Mouse (Mus musculus) heart, postnatal 36 days (tissue): ENCODE results near the gene Terb2. TPM values are rescaled to one million over a fixed set of nuclear protein-coding genes. Genes with fewer than 3 reads are reported as not detected.
A peak's percentile ranks its signal among the peaks of the same experiment; 100 is the strongest.

Experiments
- DNase-seq, 2 experiments: peaks; one replicate each; pipeline ENCODE4 v3.0.0; 2021 to 2022
- intact Hi-C: fragments of 180-260 bp; cut with DNase I; formaldehyde crosslinking; loops from one replicate; pipeline ENCODE4 v1.15.1; 2025
- total RNA-seq, 2 experiments: library from RNA; stranded (reverse); gene quantifications; 2 replicates each; pipeline ENCODE4 v1.2.3; 2021

Terb2 gene
- total RNA-seq, result not detected

DNA sequence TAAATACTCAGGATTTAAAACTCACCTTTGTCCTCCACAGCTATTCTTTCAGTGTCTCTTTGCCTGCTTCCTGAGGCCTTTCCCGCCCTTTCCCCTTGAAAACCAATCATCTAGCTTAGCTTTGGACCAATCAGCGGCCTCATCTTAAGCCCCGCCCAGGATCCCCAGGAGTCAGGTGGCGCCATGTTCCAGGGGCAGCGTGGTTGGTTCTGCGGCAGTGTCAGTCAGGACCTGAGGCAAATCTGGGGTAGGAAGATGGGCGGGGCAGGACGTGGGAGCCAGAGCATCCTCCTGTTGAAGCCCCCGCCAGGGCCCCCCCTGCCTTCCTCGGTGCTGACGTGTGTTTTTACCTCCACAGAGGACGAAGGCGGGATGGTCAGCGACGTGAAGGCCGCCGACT lies at the start of gene Terb2, which contains the start of gene Patl2:
Terb2 (plus strand) TSS at position 167 of the 400 bp plus-strand sequence.
Patl2 (minus strand) TSS at position 84 of the 400 bp plus-strand sequence.
- DNase-seq, result no peak
- intact Hi-C loops, result no loop called here

DNA sequence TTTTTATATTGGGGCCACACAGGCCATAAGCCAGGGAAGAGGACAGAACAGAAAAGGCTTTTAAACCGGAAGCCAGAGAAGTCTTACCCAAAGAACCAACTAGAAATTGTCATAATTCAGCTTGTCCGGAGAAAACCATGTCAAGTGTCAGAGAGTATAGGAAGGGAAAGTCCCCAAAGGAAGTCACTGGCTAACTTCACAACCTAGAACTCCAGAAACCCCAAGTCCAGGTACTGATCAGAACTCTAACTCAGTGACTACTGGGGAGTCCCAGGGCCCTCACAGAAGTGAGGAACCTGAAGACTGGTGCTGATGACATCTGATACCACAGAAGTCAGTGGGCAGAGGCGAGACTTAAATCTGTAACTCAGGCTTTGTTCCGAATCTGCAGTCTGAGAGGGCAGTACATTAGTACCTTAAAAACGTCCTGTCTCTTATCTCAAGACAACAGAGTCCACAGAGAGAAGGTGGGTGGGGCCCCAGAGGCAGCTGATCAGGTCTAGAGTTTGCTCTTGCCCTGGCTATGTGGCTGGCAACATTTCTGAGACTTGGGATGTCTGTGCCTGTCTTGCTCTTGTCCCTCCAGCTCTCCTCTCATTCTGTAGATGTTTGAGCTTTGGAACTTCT lies 48.1 kb upstream of the Terb2 start:
- no peak for DNase-seq
- intact Hi-C loops, result no loop called here

DNA sequence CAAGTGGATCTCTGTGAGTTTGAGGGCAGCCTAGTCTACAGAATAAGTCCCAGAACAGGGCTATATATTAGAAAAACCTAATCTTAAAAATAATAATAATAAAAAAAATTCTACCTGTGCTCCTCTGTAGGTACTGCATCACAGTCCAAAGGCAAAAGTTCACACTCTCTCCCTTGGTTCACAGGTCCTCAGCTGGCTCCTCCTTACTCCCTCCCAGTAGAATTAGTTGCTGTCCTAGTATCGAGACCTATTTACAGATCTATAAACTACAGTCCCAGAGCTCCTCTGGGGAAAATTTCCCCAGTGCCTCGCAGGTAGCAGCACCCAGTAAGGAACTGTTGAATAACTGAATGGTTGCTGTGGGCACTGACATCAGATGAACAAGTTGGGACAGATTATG lies 45.3 kb upstream of the Terb2 start:
- DNase-seq, result no peak
- intact Hi-C loops, result no loop called here

- DNase-seq, result no peak
- intact Hi-C loops, result no loop called here
Measured at GRCm38 (mm10) chr2:122141332-122141967, 44.6 kb upstream of the Terb2 start.

GRCm38 (mm10) chr2:122143111-122143510 lies 43.0 kb upstream of the Terb2 start:
- no peak for DNase-seq
- intact Hi-C loops, result no loop called here

GRCm38 (mm10) chr2:122145756-122146155 lies 40.3 kb upstream of the Terb2 start:
- intact Hi-C loops, result loop anchor here (2.0 kb wide), 1 partner anchor 15 kb away; the partner anchor contains the start of gene Trim69
- no peak for DNase-seq

- intact Hi-C loops, result loop anchor here (1.0 to 2.0 kb wide), 2 partner anchors 14 to 28 kb away; partner anchors contain the start of genes Spg11 and Trim69
- peak in 1 of 2 experiments; percentile 26 for DNase-seq
Measured at GRCm38 (mm10) chr2:122146687-122147086, 39.4 kb upstream of the Terb2 start.

- DNase-seq, result peak; percentile 95
- intact Hi-C loops, result loop anchor here (1.0 to 2.0 kb wide), 2 partner anchors 13 to 29 kb away; partner anchors contain the start of genes Spg11 and Trim69
Measured at GRCm38 (mm10) chr2:122147508-122148241, 38.4 kb upstream of the Terb2 start, which contains the start of gene B2m. Gene B2m (plus strand): TSS chr2:122147686.

DNA sequence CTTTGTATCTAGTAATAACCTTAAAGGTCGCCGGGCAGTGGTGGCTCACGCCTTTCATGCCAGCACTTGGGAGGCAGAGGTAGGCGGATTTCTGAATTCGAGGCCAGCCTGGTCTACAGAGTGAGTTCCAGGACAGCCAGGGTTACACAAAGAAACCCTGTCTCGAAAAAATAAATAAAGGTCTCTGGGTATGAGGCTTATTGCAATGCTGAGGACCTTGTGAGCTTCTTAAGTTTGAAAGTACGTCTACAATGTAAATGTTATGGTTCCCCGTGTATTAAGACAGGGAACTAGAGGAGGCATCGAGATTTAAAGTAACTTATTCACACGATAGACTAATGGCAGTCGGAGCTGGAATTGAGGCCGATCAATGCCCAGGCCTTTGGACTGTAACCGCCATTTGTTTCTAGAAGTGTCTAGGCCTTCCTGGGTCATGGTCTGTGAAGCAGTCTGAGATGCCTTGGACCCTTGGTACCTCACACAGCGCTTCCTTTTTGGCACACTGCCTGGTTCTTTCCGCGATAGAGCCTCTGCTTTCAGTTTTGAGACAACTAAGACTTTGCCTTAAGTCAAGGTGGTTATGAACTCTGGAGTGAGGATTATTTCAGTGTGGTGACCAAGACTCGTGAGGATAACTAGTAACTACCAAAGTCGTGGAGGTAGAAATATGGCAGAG lies 37.7 kb upstream of the Terb2 start:
- DNase-seq, result peak; percentile 76 to 77
- intact Hi-C loops, result no loop called here

- intact Hi-C loops, result no loop called here
- DNase-seq, result no peak
Measured at GRCm38 (mm10) chr2:122149316-122149715, 36.8 kb upstream of the Terb2 start.

DNA sequence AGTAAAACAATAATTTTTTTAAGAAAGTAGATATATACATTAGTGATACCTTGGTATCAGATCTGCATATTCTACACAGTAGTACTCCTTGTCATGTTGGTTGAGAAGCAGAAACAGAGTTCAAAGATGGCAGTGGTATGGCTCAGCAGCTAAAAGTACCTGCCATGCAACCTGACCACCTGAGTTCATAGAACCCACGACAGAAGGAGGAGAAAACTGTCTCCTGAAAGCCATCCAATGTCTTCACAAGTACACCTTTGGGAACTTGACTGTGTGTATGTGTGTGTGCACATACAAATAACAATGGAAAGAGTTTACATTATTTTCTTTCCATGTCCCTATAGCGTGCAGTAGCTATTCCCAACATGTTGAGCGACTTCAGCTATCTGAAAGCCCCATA lies 36.4 kb upstream of the Terb2 start:
- intact Hi-C loops, result no loop called here
- DNase-seq, result no peak

DNA sequence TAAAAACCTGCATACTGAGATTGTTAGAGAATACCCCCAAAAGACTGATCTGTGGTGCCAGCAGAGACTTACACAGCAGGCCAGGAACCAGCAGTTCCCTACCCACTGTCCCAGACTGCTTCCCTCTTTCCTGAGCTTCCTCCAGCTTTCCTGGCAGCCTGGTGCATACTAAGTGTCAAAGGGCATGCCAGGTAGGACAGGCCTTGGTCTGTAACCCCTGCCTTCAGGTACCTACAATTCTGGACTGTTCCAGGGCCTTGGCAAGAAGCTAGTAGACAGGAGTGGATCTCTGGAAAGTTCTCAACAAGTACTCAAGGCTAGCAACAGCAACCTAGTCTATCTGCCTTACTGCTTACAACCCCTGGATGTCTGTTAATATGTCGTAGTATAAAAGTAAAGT lies 34.9 kb upstream of the Terb2 start:
- intact Hi-C loops, result no loop called here
- DNase-seq, result no peak

DNA sequence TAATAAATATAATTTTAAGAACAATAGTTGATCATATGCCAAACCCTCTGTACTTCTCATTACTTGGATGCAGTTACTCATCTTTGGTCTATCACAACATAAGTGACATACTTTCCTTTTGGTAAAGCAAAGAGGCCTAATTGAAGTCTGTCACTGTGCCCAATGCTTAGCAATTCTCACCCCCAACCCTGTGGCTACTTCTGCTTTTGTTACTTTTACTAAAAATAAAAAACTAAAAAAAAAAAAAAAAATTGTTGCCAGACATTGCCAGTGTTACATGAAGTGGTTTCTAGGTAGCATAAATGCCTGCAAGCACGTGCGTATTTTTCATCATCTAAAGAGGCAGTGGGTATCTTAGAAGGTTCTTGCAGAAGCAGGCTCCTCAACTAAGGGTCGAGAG lies 33.2 kb upstream of the Terb2 start:
- no peak for DNase-seq
- intact Hi-C loops, result no loop called here

- intact Hi-C loops, result no loop called here
- DNase-seq, result no peak
Measured at GRCm38 (mm10) chr2:122153681-122154365, 32.2 kb upstream of the Terb2 start.

DNA sequence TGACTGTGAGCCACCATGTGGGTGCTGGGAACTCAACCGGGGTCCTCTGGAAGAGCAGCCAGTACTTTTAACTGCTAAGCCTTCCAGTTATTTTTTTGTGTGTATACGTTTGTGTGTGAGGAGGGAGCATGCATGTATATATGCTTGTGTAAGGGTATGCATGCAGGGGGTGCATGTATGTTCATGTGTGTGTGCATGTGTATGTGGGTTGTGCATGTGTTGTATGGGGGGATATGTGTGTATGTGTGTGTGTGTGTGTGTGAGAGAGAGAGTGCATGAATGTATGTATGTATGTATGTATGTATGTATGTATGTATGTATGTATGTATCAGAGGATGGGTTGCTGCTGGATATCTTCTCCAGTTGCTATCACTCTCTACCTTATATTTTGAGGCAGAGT lies 31.6 kb upstream of the Terb2 start:
- intact Hi-C loops, result no loop called here
- no peak for DNase-seq

GRCm38 (mm10) chr2:122155292-122155691 lies 30.8 kb upstream of the Terb2 start:
- intact Hi-C loops, result no loop called here
- no peak for DNase-seq

GRCm38 (mm10) chr2:122156051-122156700 lies 29.9 kb upstream of the Terb2 start:
- no peak for DNase-seq
- intact Hi-C loops, result no loop called here

DNA sequence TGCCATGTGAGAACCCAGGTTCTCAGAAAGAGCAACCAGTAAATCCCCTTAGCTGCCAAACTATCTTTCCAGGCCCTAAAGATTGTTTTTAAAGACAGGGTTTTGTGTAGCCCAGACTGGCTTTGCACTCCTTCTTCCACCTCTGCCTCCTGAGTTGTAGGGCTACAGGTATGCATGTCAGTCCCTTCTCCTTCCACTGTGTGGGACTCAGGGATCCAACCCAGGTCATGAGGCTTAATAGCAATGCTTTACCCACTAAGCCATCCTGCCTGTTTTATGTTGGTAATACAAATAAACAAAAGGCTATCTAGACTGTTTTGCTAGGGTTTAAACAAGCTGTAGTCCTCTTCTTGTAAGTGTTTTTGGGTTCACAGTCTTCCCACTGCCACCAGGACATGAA lies 28.5 kb upstream of the Terb2 start:
- intact Hi-C loops, result no loop called here
- DNase-seq, result no peak

DNA sequence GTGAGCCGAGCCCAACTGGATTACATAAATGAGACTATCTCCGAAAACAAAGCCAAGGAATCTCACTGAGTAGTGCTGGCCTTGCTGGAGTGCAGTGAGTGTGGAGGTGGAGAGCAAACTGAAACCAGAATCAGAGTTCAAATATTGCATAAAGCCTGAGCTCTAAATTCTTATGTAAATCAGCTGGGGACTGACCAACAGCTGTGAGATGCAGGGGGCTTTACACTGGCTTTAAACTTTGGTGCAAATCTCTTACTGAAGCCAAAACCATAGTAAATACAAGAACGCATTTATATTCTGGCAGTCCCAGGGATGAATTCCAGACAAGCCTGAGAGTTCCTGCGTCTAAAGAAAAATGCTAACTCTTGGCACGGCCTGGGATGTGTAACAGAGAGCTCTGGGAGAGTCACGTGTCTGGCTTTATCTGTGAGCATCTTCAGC lies 27.7 kb upstream of the Terb2 start:
- intact Hi-C loops, result no loop called here
- DNase-seq, result no peak

DNA sequence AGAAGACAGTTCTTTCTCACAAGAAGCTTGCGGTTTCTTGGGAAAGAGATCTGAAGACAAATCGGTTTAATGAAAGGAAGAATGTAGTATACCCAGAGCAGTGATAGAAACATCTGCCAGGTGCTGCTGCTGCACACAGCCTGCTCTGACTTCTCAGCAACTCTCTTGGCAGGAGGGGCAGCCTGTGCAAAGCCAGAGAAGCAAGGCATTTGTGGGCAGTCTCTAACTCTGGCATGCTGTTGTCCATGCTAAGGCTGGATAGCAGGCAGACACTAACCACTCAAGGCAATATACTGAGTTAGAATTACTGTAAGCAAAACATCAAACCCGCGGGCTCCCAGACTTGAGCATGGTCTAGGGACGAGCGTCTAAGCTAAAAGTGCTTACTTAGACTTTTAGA lies 26.4 kb upstream of the Terb2 start:
- intact Hi-C loops, result loop anchor here (1.0 to 2.0 kb wide), 3 partner anchors 13 to 89 kb away; partner anchors contain the start of genes B2m and Spg11
- DNase-seq, result no peak
